Comparison of ENCODE assay signal across 36 mouse cellular contexts in the genomic region with DNA sequence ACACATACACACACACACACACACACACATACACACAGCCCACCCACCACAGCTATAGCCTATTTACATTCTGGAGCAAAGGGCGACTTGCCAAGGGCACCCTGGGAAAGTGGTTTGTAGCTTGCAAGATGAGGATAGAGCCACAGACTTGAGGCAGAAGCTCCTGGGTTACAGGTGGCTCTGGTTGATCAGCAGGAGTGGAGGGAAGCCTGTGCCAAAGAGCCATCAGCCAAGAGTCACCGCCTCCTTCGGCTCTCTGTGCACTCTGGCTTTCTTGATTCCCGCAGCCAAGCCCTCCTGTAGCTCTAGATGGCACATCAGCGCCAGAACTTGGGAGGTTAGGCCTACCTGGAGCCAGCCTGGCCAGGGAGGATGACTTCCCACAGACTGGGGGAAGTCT. TPM values are rescaled to one million over a fixed set of nuclear protein-coding genes. Genes with fewer than 3 reads are reported as not detected.
DNase-seq lines count a peak whose midpoint lies in the region; ATAC-seq lines count a peak whose summit lies in the region.
"Had no signal": no experiment of that assay in that cellular context is flagged by ENCODE, and none has a peak within 500 bp of the region (broad histone marks: within the 10 kb centered on the region; RNA-seq: fewer than 3 reads in every experiment).

No protein-coding gene starts in this region.

- H3K9ac ChIP-seq in limb, embryonic 12.5 days (replicated peaks): no peak overlapping the region
- H3K9ac ChIP-seq: forebrain, embryonic 12.5 days; liver, embryonic 13.5 days had no signal

- no peak overlapping the region for H3K27ac ChIP-seq in limb, embryonic 12.5 days
- H3K27ac ChIP-seq: forebrain, embryonic 12.5 days; liver, embryonic 13.5 days; neural tube, embryonic 13.5 days had no signal

- peak overlapping the region; percentile 47; the same call in 1 of the 2 replicates for H3K4me2 ChIP-seq in limb, embryonic 12.5 days
- H3K4me2 ChIP-seq: liver, embryonic 13.5 days had no signal

- H3K4me1 ChIP-seq in limb, embryonic 12.5 days (replicated peaks): peaks cover 25% of the 10 kb centered on the region

- ATAC-seq in cerebellum, adult (ENCODE audit: insufficient number of reproducible peaks, low FRiP score, low TSS enrichment): no peak
- no peak for ATAC-seq in limb, embryonic 12.5 days (ENCODE audit: insufficient number of reproducible peaks, insufficient read depth, low FRiP score, low TSS enrichment, low read depth)
- ATAC-seq: intestine, postnatal 0 days; lung, postnatal 0 days; midbrain, embryonic 16.5 days had no signal

- H3K27me3 ChIP-seq in limb, embryonic 12.5 days: peaks cover 65% of the 10 kb centered on the region

- intact Hi-C loops in left cerebral cortex, postnatal 4 days (cut with DNase I): no loop called here
- intact Hi-C loops in left cerebral cortex, postnatal 25 days (cut with DNase I): no loop called here

- WGBS in limb, embryonic 12.5 days: 35% methylated on average over 5 of the region's 5 CpGs

- no peaks in the 10 kb centered on the region for H3K9me3 ChIP-seq in limb, embryonic 12.5 days
- H3K9me3 ChIP-seq: forebrain, embryonic 12.5 days; liver, embryonic 13.5 days; neural tube, embryonic 13.5 days had no signal

- peak; percentile 58 to 59 for DNase-seq in cerebellum, postnatal 14 days
- peak; percentile 26 for DNase-seq in left cerebral cortex, postnatal 4 days
- DNase-seq in left cerebral cortex, postnatal 25 days (ENCODE audit: low spot score in 2 of 2): no peak
- DNase-seq in R1 (ENCODE audit: low read depth, low spot score) (peak; percentile 21), liver (no peak)
- DNase-seq: adrenal gland, adult 8-10 months; cerebellum, adult 8-10 months; gastrocnemius, postnatal 10 days; heart, postnatal 14 days; kidney, adult 9 months; kidney, postnatal 10 days; layer of hippocampus, adult 9-11 months; liver, embryonic 13.5 days; lung, adult 18-20 months; lung, postnatal 4 days; right cerebral cortex, postnatal 4 days; thymus, adult 2 months; thymus, postnatal 36 days had no signal

- H3K4me3 ChIP-seq in limb, embryonic 12.5 days (replicated peaks): no peak overlapping the region
- H3K4me3 ChIP-seq: erythroblast, embryonic 14.5 days; liver, embryonic 13.5 days; megakaryocyte, embryonic 14.5 days had no signal

- no peaks in the 10 kb centered on the region for H3K36me3 ChIP-seq in limb, embryonic 12.5 days
- H3K36me3 ChIP-seq: forebrain, embryonic 12.5 days; liver, embryonic 13.5 days; neural tube, embryonic 13.5 days had no signal

RNA-seq across cellular contexts. Expression of gene C2cd4c, which starts 2.5 kb away (rescaled TPM):
- 10 to 100 TPM; 20.7 to 24.4 TPM for total RNA-seq in left cerebral cortex, postnatal 4 days (2021)
- total RNA-seq in left cerebral cortex, postnatal 25 days (2021): 10 to 100 TPM; 15.2 to 18.6 TPM
- polyA plus RNA-seq in limb, embryonic 12.5 days (2016; fragmentation: Nextera tagmentation; extraction: Ambion mirVana): not detected in 2 replicates
- total RNA-seq: heart, postnatal 14 days had no signal
- polyA plus RNA-seq: embryonic facial prominence, embryonic 14.5 days; erythroblast, embryonic 14.5 days; forebrain, embryonic 12.5 days; heart, embryonic 14.5 days; liver, embryonic 13.5 days; lung, postnatal 0 days; spleen, adult 2 months had no signal

RNA-seq across cellular contexts. Expression of gene Theg, which starts 24.2 kb away (rescaled TPM):
- total RNA-seq in left cerebral cortex, postnatal 4 days (2021): not detected
- not detected for total RNA-seq in left cerebral cortex, postnatal 25 days (2021)
- not detected in 2 replicates for polyA plus RNA-seq in limb, embryonic 12.5 days (2016; fragmentation: Nextera tagmentation; extraction: Ambion mirVana)
- total RNA-seq: adrenal gland, adult 8-10 months; gastrocnemius, postnatal 10 days; heart, adult 8-10 months; heart, postnatal 14 days; left cerebral cortex, postnatal 10 days had no signal
- polyA plus RNA-seq: embryonic facial prominence, embryonic 14.5 days; erythroblast, embryonic 14.5 days; forebrain, embryonic 12.5 days; heart, embryonic 14.5 days; hindbrain, embryonic 11.5 days; intestine, postnatal 0 days; limb, embryonic 14.5 days; liver, embryonic 13.5 days; lung, postnatal 0 days; midbrain, embryonic 16.5 days; neural tube, embryonic 13.5 days; thymus, adult 2 months had no signal

RNA-seq across cellular contexts. Expression of gene Shc2, which starts 26.4 kb away (rescaled TPM):
- total RNA-seq in left cerebral cortex, postnatal 4 days (2021): 10 to 100 TPM; 46.0 to 49.8 TPM
- total RNA-seq in left cerebral cortex, postnatal 25 days (2021): 10 to 100 TPM; 42.2 to 44.4 TPM
- 12.0 and 12.2 TPM in 2 replicates for polyA plus RNA-seq in limb, embryonic 12.5 days (2016; fragmentation: Nextera tagmentation; extraction: Ambion mirVana)
- polyA plus RNA-seq: erythroblast, embryonic 14.5 days had no signal

RNA-seq across cellular contexts. Expression of gene Odf3l2, which starts 34.2 kb away (rescaled TPM):
- total RNA-seq in left cerebral cortex, postnatal 4 days (2021): under 1 TPM; 0.38 to 0.40 TPM
- under 1 TPM; 0.34 to 0.57 TPM for total RNA-seq in left cerebral cortex, postnatal 25 days (2021)
- polyA plus RNA-seq in limb, embryonic 12.5 days (2016; fragmentation: Nextera tagmentation; extraction: Ambion mirVana): not detected in 2 replicates
- total RNA-seq: adrenal gland, adult 8-10 months; heart, adult 8-10 months; heart, postnatal 14 days had no signal
- polyA plus RNA-seq: embryonic facial prominence, embryonic 14.5 days; erythroblast, embryonic 14.5 days; forebrain, embryonic 12.5 days; gonadal fat pad, adult 2 months; heart, embryonic 14.5 days; hindbrain, embryonic 11.5 days; intestine, postnatal 0 days; liver, embryonic 13.5 days; lung, postnatal 0 days; neural tube, embryonic 13.5 days; spleen, adult 2 months had no signal

RNA-seq across cellular contexts. Expression of gene Madcam1, which starts 53.1 kb away (rescaled TPM):
- under 1 TPM; 0.72 to 0.84 TPM for total RNA-seq in left cerebral cortex, postnatal 4 days (2021)
- not detected for total RNA-seq in left cerebral cortex, postnatal 25 days (2021)
- 7.1 and 7.2 TPM in 2 replicates for polyA plus RNA-seq in limb, embryonic 12.5 days (2016; fragmentation: Nextera tagmentation; extraction: Ambion mirVana)
- total RNA-seq: adrenal gland, adult 8-10 months; gastrocnemius, postnatal 10 days; heart, adult 8-10 months had no signal
- polyA plus RNA-seq: cortical plate, adult 2 months; erythroblast, embryonic 14.5 days; lung, postnatal 0 days had no signal

Comparison
In these comparisons a context has a peak if more than half of its experiments do, and no peak if none do; other contexts are left out.
1. DNase-seq: peak in cerebellum, postnatal 14 days (2 of 2), left cerebral cortex, postnatal 4 days (single experiment) and R1 (single experiment); none in left cerebral cortex, postnatal 25 days (0 of 2) and liver (single experiment).